Mouse (Mus musculus) C2C12 (cell line): ENCODE measurements around the gene Acoxl.

Source experiments
- CTCF ChIP-seq: IDR thresholded peaks from one replicate; pipeline ENCODE4 v1.5.1; 2011; ENCODE audit not compliant: control insufficient read depth, insufficient read depth, insufficient read length
- MYOD1 ChIP-seq: IDR thresholded peaks from one replicate; pipeline ENCODE4 v1.6.1; 2011; ENCODE audit warnings: low read depth; ENCODE audit not compliant: control insufficient read depth, insufficient read length

- TF ChIP-seq CTCF: no peak
- TF ChIP-seq MYOD1: no peak
Measured at GRCm38 (mm10) chr2:127890526-127890925, 51.9 kb downstream of the Acoxl start.
